Mouse (Mus musculus) embryo, embryonic 11.5 days (tissue): ENCODE measurements at regions not wholly inside any gene's neighbourhood (a gene's known extent, or its start where the extent isn't known, plus 50 kb on each side); places are given as distances from the start of the nearest gene placed in this dataset.

Experiments
- DNase-seq: peaks from one replicate; pipeline ENCODE4 v3.0.0-alpha.2; 2012; ENCODE audit warnings: low read depth, low spot score

DNA sequence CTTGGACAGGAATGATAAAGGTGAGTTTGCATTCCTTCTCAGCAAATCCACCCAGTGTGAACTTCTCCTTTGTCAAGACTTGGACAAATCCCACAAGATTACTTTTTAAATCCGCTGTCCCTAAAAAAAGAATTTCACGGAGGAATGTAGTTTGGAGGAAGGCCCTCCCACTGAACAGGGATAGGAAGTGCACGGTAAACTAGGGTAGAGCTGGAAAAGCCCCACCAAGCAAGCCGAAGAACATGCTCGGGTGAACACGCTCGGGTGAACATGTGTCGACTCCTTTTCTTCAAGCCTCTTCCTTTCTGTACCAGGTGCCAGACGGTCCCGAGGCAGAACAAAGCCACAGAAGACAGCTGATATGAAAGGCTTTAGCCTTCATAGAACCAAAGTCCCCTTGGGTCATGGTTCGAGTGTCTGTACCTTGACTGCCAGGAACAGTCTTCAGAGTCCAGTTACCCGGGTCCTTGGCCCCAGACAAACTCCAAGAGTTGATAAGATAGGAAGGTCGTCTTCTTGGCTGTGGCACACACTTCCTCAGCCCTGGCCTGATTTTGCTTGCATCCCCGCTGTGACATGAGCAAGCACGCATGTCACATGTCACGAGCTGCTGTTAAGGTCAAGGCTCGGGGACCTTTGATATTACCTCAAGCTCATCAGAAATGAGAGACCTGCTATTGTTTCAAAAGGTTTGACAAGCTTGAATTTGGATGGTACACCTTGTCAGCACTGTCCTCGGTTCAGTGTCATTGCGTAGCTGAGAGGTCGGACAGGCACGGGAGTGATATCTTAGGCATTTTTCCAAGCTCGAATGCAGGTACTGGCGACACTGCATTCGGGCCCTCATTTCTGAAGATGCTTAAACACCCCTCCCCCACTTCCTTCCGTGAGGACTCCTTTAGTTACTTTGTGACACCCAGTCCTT lies 51.5 kb upstream of the Ryk start:
- DNase-seq: no peak

DNA sequence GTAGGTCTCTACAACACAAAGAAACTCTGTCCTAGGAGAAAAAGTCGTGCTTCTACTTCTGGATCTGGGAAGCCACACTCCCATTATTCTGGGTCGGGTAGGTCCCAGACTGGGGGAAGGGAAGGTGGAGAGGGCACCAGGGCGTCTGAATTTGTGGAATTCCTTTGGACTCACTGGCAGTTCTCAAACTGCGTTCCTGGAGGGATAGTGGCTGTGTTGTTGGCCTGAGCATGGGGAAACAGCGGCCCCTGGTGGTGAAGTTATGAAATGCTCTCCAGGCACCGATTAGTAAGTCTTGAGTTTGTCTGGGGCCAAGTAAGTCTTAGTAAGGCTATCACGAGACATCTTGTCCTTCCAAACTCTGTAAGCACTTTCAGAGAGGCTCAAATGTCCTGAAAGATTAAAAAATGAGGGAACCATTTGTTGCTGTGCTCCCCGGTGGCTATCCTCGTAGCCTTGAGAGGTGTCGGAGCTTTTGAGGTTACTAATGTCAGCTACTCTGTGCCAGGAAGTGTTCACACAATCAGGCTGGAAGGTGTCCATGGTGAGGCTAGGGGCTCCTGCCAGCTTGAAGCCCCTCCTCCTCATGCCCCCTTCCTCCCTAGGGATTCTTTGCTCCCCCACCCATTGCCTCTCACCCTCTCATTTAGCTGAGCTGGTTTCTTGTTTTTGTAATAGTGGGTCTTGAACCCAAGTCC lies 50.2 kb upstream of the Ryk start:
- peak; percentile 83 for DNase-seq
